Mouse (Mus musculus): ENCODE measurements around the gene Eif4e3. TPM values are rescaled to one million over a fixed set of nuclear protein-coding genes. Genes with fewer than 3 reads are reported as not detected.

Eif4e3 gene
- polyA plus RNA-seq, 1 experiment, result 1.9 TPM

DNA sequence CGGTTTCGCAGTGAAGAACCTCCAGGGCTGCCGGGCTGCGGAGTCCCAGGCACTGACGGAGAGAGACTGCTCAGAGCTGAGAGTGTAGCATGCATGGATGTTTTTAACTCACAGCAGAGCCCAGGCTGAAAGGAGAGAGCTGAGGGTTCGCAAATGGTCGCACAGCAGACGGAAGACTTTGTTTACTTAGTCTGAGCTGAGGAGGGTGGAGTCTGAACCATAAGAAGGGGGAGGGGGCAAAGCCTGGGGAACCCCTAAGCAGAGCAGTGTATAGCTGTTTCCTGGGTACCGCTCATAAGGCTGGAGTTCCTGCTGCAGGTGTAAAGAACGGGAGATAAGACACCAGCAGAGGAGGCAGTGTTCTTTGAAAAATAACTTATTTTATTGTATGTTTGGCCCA is 20.2 kb downstream of the Eif4e3 start:
- TF ChIP-seq CTCF (IDR thresholded peaks at IDR 0.05; ENCODE audit: control insufficient read depth, insufficient read depth, insufficient replicate concordance, low read depth, low read length) (no peak), POLR2A (IDR thresholded peaks at IDR 0.05; ENCODE audit: control insufficient read depth, low read depth, low read length) (no peak)
- H3K4me3 ChIP-seq (ENCODE audit: control insufficient read depth, low read depth, low read length), result no peak overlapping the region

DNA sequence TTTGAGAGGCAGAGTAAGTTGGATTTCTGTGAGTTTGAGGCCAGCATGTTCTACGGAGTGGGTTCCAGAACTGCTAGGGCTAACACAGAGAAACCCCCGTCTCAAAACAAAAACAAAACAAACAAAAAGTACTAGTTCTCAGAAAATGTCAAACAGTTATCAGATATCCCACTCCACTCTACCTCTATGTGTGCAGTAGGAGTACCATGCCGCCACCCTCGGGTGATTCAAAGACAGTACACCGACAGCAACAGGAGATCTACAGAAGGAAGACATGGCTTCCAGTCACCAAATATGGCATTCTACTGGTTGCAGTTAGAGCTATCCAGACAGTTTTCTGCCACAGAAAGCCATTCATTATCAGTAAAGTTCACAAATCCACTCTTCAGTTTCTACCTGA is 21.7 kb downstream of the Eif4e3 start:
- Histone ChIP-seq H3K36me3 (ENCODE audit: control insufficient read depth, insufficient read depth, low read length) (no peaks in the 10 kb centered on the region), H3K27me3 (ENCODE audit: control insufficient read depth, insufficient read depth, low read length) (no peaks in the 10 kb centered on the region), H3K4me3 (ENCODE audit: control insufficient read depth, low read depth, low read length) (no peak overlapping the region), H3K27ac (ENCODE audit: control insufficient read depth, insufficient read depth, low read depth, low read length) (peak overlapping the region; percentile 51; the same call in 1 of the 2 replicates), H3K4me1 (ENCODE audit: control insufficient read depth, insufficient read depth, low read length) (no peaks in the 10 kb centered on the region; the same call in 1 of the 2 replicates)
- no peak for TF ChIP-seq POLR2A (IDR thresholded peaks at IDR 0.05; ENCODE audit: control insufficient read depth, low read depth, low read length)
- TF ChIP-seq CTCF (IDR thresholded peaks at IDR 0.05; ENCODE audit: control insufficient read depth, insufficient read depth, insufficient replicate concordance, low read depth, low read length), result no peak

More for the DNA sequence above, 20.2 kb downstream of the Eif4e3 start:
- H3K27ac ChIP-seq (ENCODE audit: control insufficient read depth, insufficient read depth, low read depth, low read length), result no peak overlapping the region
- no peaks in the 10 kb centered on the region for H3K27me3 ChIP-seq (ENCODE audit: control insufficient read depth, insufficient read depth, low read length)
- no peaks in the 10 kb centered on the region for H3K36me3 ChIP-seq (ENCODE audit: control insufficient read depth, insufficient read depth, low read length)
- H3K4me1 ChIP-seq (ENCODE audit: control insufficient read depth, insufficient read depth, low read length), result no peaks in the 10 kb centered on the region; the same call in 1 of the 2 replicates

DNA sequence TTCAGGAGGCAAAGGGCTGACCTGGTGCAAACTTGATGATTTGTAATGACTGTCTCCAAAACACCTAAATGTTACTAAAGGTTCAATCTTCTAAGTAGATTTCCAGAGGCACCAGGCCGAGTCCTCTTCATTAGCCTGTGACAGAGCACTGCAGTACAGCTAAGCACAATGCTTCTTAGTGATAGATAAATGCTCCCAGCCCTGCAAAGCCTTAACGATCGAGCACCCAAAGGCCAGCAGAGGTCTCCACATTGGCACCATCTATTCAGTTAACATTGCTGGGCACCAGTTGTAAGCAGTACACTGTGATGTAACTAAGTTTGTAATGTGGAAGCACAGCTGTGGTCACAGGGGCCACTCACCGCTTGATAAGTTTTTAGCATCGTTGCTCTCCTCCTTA is 22.2 kb downstream of the Eif4e3 start:
- Histone ChIP-seq H3K36me3 (ENCODE audit: control insufficient read depth, insufficient read depth, low read length) (no peaks in the 10 kb centered on the region), H3K27me3 (ENCODE audit: control insufficient read depth, insufficient read depth, low read length) (no peaks in the 10 kb centered on the region), H3K4me1 (ENCODE audit: control insufficient read depth, insufficient read depth, low read length) (no peaks in the 10 kb centered on the region; the same call in 1 of the 2 replicates), H3K4me3 (ENCODE audit: control insufficient read depth, low read depth, low read length) (no peak overlapping the region), H3K27ac (ENCODE audit: control insufficient read depth, insufficient read depth, low read depth, low read length) (peak overlapping the region; percentile 51)
- no peak for TF ChIP-seq POLR2A (IDR thresholded peaks at IDR 0.05; ENCODE audit: control insufficient read depth, low read depth, low read length)
- no peak for TF ChIP-seq CTCF (IDR thresholded peaks at IDR 0.05; ENCODE audit: control insufficient read depth, insufficient read depth, insufficient replicate concordance, low read depth, low read length)

DNA sequence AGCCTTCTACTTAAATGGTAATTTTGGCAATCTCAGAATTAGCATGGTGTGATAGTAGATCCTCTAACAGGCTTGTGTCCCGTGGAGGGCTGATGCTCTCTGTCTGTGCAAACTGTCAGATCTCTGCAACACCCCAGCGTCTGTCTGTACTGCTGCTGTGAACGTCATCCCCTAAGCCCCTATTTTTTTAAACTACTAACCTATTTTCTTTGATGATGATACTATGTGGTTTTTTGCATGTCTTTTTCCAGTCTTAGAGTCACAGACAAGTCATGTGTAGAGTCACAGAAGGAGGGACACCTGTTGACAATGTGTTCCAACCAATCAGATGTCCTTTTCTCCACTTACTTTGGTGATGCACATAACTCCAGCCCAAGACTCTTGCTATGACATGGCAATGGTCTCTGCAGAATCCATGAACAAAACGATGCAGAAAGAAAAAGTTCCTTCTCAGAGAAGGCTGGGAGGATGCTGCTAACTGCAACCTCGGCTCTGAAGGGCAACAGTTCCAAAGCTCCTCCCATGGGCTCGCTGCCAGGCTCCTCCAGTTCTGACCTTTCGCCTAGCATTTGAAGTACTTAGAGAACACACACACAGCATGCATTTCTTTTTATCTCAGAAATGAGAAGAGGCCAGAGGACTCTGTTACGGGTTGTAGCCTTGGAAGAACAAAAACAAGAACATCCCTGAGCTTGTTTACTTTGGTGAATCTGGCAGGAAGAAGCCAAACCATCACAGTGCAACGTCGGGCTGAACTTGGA is 23.0 kb downstream of the Eif4e3 start:
- H3K36me3 ChIP-seq (ENCODE audit: control insufficient read depth, insufficient read depth, low read length), result no peaks in the 10 kb centered on the region
- TF ChIP-seq POLR2A (IDR thresholded peaks at IDR 0.05; ENCODE audit: control insufficient read depth, low read depth, low read length) (no peak), CTCF (IDR thresholded peaks at IDR 0.05; ENCODE audit: control insufficient read depth, insufficient read depth, insufficient replicate concordance, low read depth, low read length) (no peak)
- H3K27ac ChIP-seq (ENCODE audit: control insufficient read depth, insufficient read depth, low read depth, low read length), result peak overlapping the region; percentile 45; the same call in 1 of the 2 replicates
- no peaks in the 10 kb centered on the region for H3K27me3 ChIP-seq (ENCODE audit: control insufficient read depth, insufficient read depth, low read length)
- H3K4me1 ChIP-seq (ENCODE audit: control insufficient read depth, insufficient read depth, low read length), result no peaks in the 10 kb centered on the region; the same call in 1 of the 2 replicates
- no peak overlapping the region for H3K4me3 ChIP-seq (ENCODE audit: control insufficient read depth, low read depth, low read length)

DNA sequence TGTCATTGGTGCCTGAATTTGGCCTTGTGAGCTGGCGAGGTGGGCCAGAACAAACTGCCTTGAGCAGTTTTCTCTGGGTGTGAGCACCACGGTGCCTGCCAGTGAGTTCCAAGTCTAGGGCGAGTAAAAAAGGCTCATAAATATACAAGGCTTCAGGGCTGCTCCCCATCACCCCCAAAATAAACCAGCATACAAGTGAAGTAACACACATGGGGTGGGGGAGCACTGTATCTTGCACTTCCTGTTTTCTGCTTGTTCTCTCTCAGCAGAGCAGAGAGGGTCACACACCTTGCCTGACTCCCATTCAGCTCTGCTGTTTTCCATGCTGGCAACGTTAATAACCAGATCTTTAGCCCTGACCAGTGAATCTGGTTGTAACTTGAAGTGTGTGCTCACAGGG is 29.1 kb downstream of the Eif4e3 start:
- no peaks in the 10 kb centered on the region for H3K4me1 ChIP-seq (ENCODE audit: control insufficient read depth, insufficient read depth, low read length)
- no peak overlapping the region for H3K4me3 ChIP-seq (ENCODE audit: control insufficient read depth, low read depth, low read length)
- H3K27ac ChIP-seq (ENCODE audit: control insufficient read depth, insufficient read depth, low read depth, low read length), result no peak overlapping the region
- TF ChIP-seq POLR2A (IDR thresholded peaks at IDR 0.05; ENCODE audit: control insufficient read depth, low read depth, low read length) (no peak), CTCF (IDR thresholded peaks at IDR 0.05; ENCODE audit: control insufficient read depth, insufficient read depth, insufficient replicate concordance, low read depth, low read length) (no peak)
- H3K36me3 ChIP-seq (ENCODE audit: control insufficient read depth, insufficient read depth, low read length), result no peaks in the 10 kb centered on the region
- no peaks in the 10 kb centered on the region for H3K27me3 ChIP-seq (ENCODE audit: control insufficient read depth, insufficient read depth, low read length)

DNA sequence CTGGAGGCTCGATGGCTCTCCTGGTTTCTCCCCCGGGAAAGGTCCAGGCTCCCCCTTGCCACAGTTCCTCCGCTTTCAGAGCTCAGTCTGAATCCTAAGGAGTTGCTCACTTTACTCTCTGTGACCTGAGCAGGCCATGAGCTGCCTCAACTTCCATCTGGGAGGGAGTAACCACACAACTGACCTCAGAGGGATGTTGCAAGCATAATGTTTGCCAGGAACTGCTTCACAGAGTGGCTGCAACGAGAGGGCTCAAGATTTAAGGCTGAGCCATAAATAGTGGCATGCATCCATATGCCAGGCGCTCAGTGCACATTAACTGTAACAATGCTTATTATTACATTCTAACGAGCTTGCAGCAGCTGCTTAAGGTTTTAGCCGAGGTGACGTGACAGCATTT is 29.8 kb downstream of the Eif4e3 start:
- no peak overlapping the region for H3K4me3 ChIP-seq (ENCODE audit: control insufficient read depth, low read depth, low read length)
- TF ChIP-seq POLR2A (IDR thresholded peaks at IDR 0.05; ENCODE audit: control insufficient read depth, low read depth, low read length), result no peak
- TF ChIP-seq CTCF (IDR thresholded peaks at IDR 0.05; ENCODE audit: control insufficient read depth, insufficient read depth, insufficient replicate concordance, low read depth, low read length), result no peak
- H3K36me3 ChIP-seq (ENCODE audit: control insufficient read depth, insufficient read depth, low read length), result no peaks in the 10 kb centered on the region
- no peaks in the 10 kb centered on the region for H3K4me1 ChIP-seq (ENCODE audit: control insufficient read depth, insufficient read depth, low read length)
- H3K27me3 ChIP-seq (ENCODE audit: control insufficient read depth, insufficient read depth, low read length), result no peaks in the 10 kb centered on the region
- H3K27ac ChIP-seq (ENCODE audit: control insufficient read depth, insufficient read depth, low read depth, low read length), result no peak overlapping the region

DNA sequence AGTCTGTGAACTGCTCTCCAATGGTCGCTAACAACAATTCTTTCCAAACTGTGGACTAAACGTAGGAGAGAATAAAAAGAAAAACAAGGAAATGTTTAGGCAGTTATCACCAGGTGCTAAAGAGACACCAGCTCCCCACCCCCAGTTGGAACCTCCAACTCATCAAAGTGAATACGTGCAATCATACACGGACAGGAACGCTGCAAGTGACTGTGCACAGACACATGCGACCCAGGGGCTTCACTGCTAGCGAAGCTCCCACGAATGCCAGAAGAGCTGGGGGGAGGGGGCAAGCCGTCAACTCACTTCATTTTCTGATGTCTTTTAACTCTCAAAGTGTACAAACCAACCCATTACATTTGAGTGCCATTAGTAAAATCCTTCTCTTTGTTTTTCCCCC is 30.4 kb downstream of the Eif4e3 start:
- TF ChIP-seq CTCF (IDR thresholded peaks at IDR 0.05; ENCODE audit: control insufficient read depth, insufficient read depth, insufficient replicate concordance, low read depth, low read length) (no peak), POLR2A (IDR thresholded peaks at IDR 0.05; ENCODE audit: control insufficient read depth, low read depth, low read length) (no peak)
- no peaks in the 10 kb centered on the region for H3K36me3 ChIP-seq (ENCODE audit: control insufficient read depth, insufficient read depth, low read length)
- H3K4me3 ChIP-seq (ENCODE audit: control insufficient read depth, low read depth, low read length), result no peak overlapping the region
- no peak overlapping the region for H3K27ac ChIP-seq (ENCODE audit: control insufficient read depth, insufficient read depth, low read depth, low read length)
- no peaks in the 10 kb centered on the region for H3K27me3 ChIP-seq (ENCODE audit: control insufficient read depth, insufficient read depth, low read length)
- no peaks in the 10 kb centered on the region for H3K4me1 ChIP-seq (ENCODE audit: control insufficient read depth, insufficient read depth, low read length)

Data from testis, adult 2 months (tissue).